Mouse (Mus musculus): ENCODE results near the gene Atp1b2. TPM values are rescaled to one million over a fixed set of nuclear protein-coding genes. Genes with fewer than 3 reads are reported as not detected.
A peak's percentile ranks its signal among the peaks of the same experiment; 100 is the strongest.

Atp1b2 gene
- total RNA-seq (2012; rRNA removed) (not detected in 2 replicates), total RNA-seq (2014; rRNA removed) (not detected in 2 replicates), polyA plus RNA-seq (2012; ENCODE audit: insufficient read length, low read depth) (0.09 and 0.11 TPM in 2 replicates)

- dilution Hi-C loops (cut with MboI; ENCODE audit: extremely low pct_ligation_motif_present, extremely low pct_unique_long_range_greater_than_20kb, low sequenced_read_pairs) (no loop called here), in situ Hi-C loops (cut with MboI; ENCODE audit: low pct_ligation_motif_present, low pct_unique_long_range_greater_than_20kb, low sequenced_read_pairs) (no loop called here)
- Histone ChIP-seq H3K9me3 (replicated peaks; ENCODE audit: low read length) (no peaks in the 10 kb centered on the region), H3K36me3 (replicated peaks in 1 of 2; ENCODE audit: control insufficient read depth in 1 of 2, insufficient read depth in 1 of 2, low read length in 1 of 2) (no peaks in the 10 kb centered on the region), H3K27me3 (replicated peaks) (peaks cover 84% of the 10 kb centered on the region), H3K9ac (ENCODE audit: insufficient read depth, low read depth) (peak within 1 kb of the TSS; percentile 49), H3K79me2 (replicated peaks; ENCODE audit: control insufficient read depth, extremely low read depth, insufficient read depth, poor library complexity, severe bottlenecking) (no peaks in the 10 kb centered on the region), H3K4me2 (ENCODE audit: insufficient read depth, low read depth, poor library complexity, severe bottlenecking) (peak within 1 kb of the TSS; percentile 93), H3K4me3 (replicated peaks in 1 of 3; ENCODE audit: low read depth in 2 of 3, low read length in 2 of 3, poor library complexity in 1 of 3) (peak within 1 kb of the TSS; percentile 34 to 51 (median 50)), H3K4me1 (ENCODE audit: control insufficient read depth in 1 of 2, insufficient read depth in 2 of 2) (peaks cover 9% of the 10 kb centered on the region in 2 experiments), H3K27ac (ENCODE audit: insufficient read depth, low read depth) (no peak within 1 kb of the TSS)
- no peak for TF ChIP-seq USF1 (IDR thresholded peaks at IDR 0.05; ENCODE audit: low read depth, low read length)
- no peak for TF ChIP-seq ELF1 (IDR thresholded peaks at IDR 0.05; ENCODE audit: low read depth, low read length)
- TF ChIP-seq BHLHE40 (IDR thresholded peaks at IDR 0.05; ENCODE audit: low read depth, low read length), result peak; percentile 67
- TF ChIP-seq MAFK (IDR thresholded peaks at IDR 0.05; ENCODE audit: insufficient replicate concordance, low read length), result no peak
- TF ChIP-seq NELFE (IDR thresholded peaks at IDR 0.05; ENCODE audit: low read depth, low read length), result peak; percentile 52; the same call in 1 of the 2 replicates
- no peak for TF ChIP-seq GABPA (IDR thresholded peaks at IDR 0.05; ENCODE audit: insufficient replicate concordance, low read depth, low read length)
- no peak for TF ChIP-seq CHD2 (IDR thresholded peaks at IDR 0.05; ENCODE audit: low read length)
- TF ChIP-seq ZC3H11A (IDR thresholded peaks at IDR 0.05; ENCODE audit: low read depth, low read length), result no peak
- no peak for TF ChIP-seq IRF4 (IDR thresholded peaks at IDR 0.05; ENCODE audit: low read depth, low read length)
- peak; percentile 25; the same call in 1 of the 2 replicates for TF ChIP-seq NRF1 (IDR thresholded peaks at IDR 0.05; ENCODE audit: low read depth, low read length)
- no peak for TF ChIP-seq TCF12 (IDR thresholded peaks at IDR 0.05; ENCODE audit: low read depth, low read length)
- no peak for TF ChIP-seq MAX (IDR thresholded peaks at IDR 0.05; ENCODE audit: low read length)
- no peak for TF ChIP-seq MXI1 (IDR thresholded peaks at IDR 0.05; ENCODE audit: low read depth, low read length)
- TF ChIP-seq POLR2A (IDR thresholded peaks at IDR 0.05; ENCODE audit: low read depth, low read length), result peak; percentile 79
- TF ChIP-seq EP300 (IDR thresholded peaks at IDR 0.05; ENCODE audit: low read length), result no peak
- no peak for TF ChIP-seq USF2 (conservative IDR thresholded peaks at IDR 0.05; ENCODE audit: low read depth, low read length)
- 0 out of 2 replicates have a peak, but pooled peaks have one; percentile 52 for TF ChIP-seq TBP (conservative IDR thresholded peaks at IDR 0.05; ENCODE audit: low read depth, low read length)
- TF ChIP-seq MEF2A (IDR thresholded peaks at IDR 0.05; ENCODE audit: borderline replicate concordance, low read depth, low read length), result no peak
- no peak for TF ChIP-seq POLR2AphosphoS2 (IDR thresholded peaks at IDR 0.05; ENCODE audit: low read depth, low read length)
- no peak for TF ChIP-seq KAT2A (IDR thresholded peaks at IDR 0.05; ENCODE audit: insufficient replicate concordance, low read length)
- peak; percentile 43; the same call in 1 of the 2 replicates for TF ChIP-seq SIN3A (IDR thresholded peaks at IDR 0.05; ENCODE audit: low read length)
- TF ChIP-seq ZKSCAN1 (IDR thresholded peaks at IDR 0.05; ENCODE audit: borderline replicate concordance, low read depth, low read length), result no peak; the same call in 1 of the 2 replicates
- no peak for TF ChIP-seq UBTF (IDR thresholded peaks at IDR 0.05; ENCODE audit: low read depth, low read length)
- peak; percentile 99 for TF ChIP-seq ZNF384 (IDR thresholded peaks at IDR 0.05; ENCODE audit: low read depth, low read length)
- TF ChIP-seq HCFC1 (IDR thresholded peaks at IDR 0.05; ENCODE audit: low read depth, low read length), result no peak; the same call in none of the 2 replicates
- no peak for TF ChIP-seq CTCF (conservative IDR thresholded peaks at IDR 0.05 in 1 of 2, IDR thresholded peaks at IDR 0.05 in 1 of 2; ENCODE audit: low read depth in 2 of 2, low read length in 2 of 2)
- TF ChIP-seq MAZ (IDR thresholded peaks at IDR 0.05; ENCODE audit: low read depth, low read length), result no peak
- no peak for TF ChIP-seq ZMIZ1 (IDR thresholded peaks at IDR 0.05; ENCODE audit: low read depth, low read length)
- TF ChIP-seq E2F4 (IDR thresholded peaks at IDR 0.05; ENCODE audit: insufficient replicate concordance, low read depth, low read length), result 0 out of 2 replicates have a peak, but pooled peaks have one; percentile 58
- no peak for TF ChIP-seq JUND (conservative IDR thresholded peaks at IDR 0.05; ENCODE audit: low read depth, low read length)
- TF ChIP-seq ETS1 (conservative IDR thresholded peaks at IDR 0.05; ENCODE audit: low read depth, low read length), result no peak
- TF ChIP-seq MYC (IDR thresholded peaks at IDR 0.05; ENCODE audit: low read depth, low read length), result no peak
- TF ChIP-seq RAD21 (IDR thresholded peaks at IDR 0.05; ENCODE audit: low read depth, low read length), result no peak
- DNase-seq (ENCODE audit: extremely low read depth), result peak; percentile 63
Measured at GRCm38 (mm10) chr11:69605726-69606490, at the start of gene Atp1b2. Atp1b2 (minus strand) TSS chr11:69605942.

Data from CH12.LX (cell line).